Mouse (Mus musculus): ENCODE results near the gene Noct.

DNA sequence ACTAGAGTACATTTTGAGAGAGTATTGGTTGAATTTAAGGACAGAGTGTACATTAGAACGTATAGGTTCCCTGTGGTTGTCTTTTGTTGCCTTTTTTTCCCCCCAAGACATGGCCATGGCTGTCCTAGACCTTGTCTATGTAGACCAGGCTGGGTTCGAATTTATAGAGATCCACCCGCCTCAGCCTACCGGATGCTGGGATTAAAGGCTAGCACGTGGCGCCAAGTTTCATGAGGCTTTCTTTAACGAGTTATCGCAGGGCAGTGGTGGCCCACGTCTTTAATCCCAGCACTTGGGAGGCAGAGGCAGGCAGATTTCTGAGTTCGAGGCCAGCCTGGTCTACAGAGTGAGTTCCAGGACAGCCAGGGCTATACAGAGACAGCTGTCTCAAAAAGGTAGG lies 1.7 kb downstream of the Noct start:
- TF ChIP-seq CTCF (IDR thresholded peaks at IDR 0.05; ENCODE audit: insufficient read depth, low read length) (no peak), POLR2A (IDR thresholded peaks at IDR 0.05; ENCODE audit: borderline replicate concordance, extremely low read depth, low read depth, low read length) (no peak)
